Mouse (Mus musculus) C2C12 (cell line): Measurements from ENCODE around the gene Wscd1.

Source experiments
- CEBPB ChIP-seq: IDR thresholded peaks from one replicate; pipeline ENCODE4 v1.6.1; 2011; ENCODE audit warnings: low read depth, mild to moderate bottlenecking, control low read depth, moderate library complexity
- CTCF ChIP-seq: IDR thresholded peaks from one replicate; pipeline ENCODE4 v1.5.1; 2011; ENCODE audit not compliant: control insufficient read depth, insufficient read depth, insufficient read length
- MAX ChIP-seq: IDR thresholded peaks from one replicate; pipeline ENCODE4 v1.6.1; 2011; ENCODE audit warnings: mild to moderate bottlenecking, control low read depth
- MYOD1 ChIP-seq: IDR thresholded peaks from one replicate; pipeline ENCODE4 v1.6.1; 2011; ENCODE audit warnings: low read depth; ENCODE audit not compliant: control insufficient read depth, insufficient read length
- MYOG ChIP-seq: IDR thresholded peaks from one replicate; pipeline ENCODE4 v1.6.1; 2011; ENCODE audit not compliant: control insufficient read depth, insufficient read length; ENCODE audit errors: extremely low read depth
- USF1 ChIP-seq: IDR thresholded peaks from one replicate; pipeline ENCODE4 v1.6.1; 2011; ENCODE audit warnings: low read depth, mild to moderate bottlenecking, control low read depth, moderate library complexity

- TF ChIP-seq MAX, result no peak
- TF ChIP-seq CTCF, result no peak
- no peak for TF ChIP-seq MYOG
- TF ChIP-seq USF1, result no peak
- TF ChIP-seq CEBPB, result no peak
- no peak for TF ChIP-seq MYOD1
Measured at GRCm38 (mm10) chr11:71752626-71753025, 2.9 kb downstream of the Wscd1 start.
